Mouse (Mus musculus) adrenal gland, postnatal 10 days (tissue): Measurements from ENCODE around the gene Aven. TPM values are rescaled to one million over a fixed set of nuclear protein-coding genes. Genes with fewer than 3 reads are reported as not detected.
A peak's percentile ranks its signal among the peaks of the same experiment; 100 is the strongest.
"Not testable (repeated sequence)": the region's sequence is repeated elsewhere in the genome, so short reads cannot be mapped to it uniquely, and the experiment has no call there.

ENCODE experiments used
- DNase-seq: peaks from one replicate; pipeline ENCODE4 v3.0.0; 2021; ENCODE audit warnings: mixed read lengths
- long read RNA-seq, 2 experiments: library from polyadenylated mRNA; stranded (forward); transcript quantifications; one replicate each; pipeline ENCODE4 v2.0.0; 2021
- total RNA-seq, 2 experiments: library from RNA; stranded (reverse); gene quantifications; 2 replicates each; pipeline ENCODE4 v1.2.3; 2021

Aven gene
- total RNA-seq: 10 to 100 TPM; 12.2 to 15.1 TPM
- long read RNA-seq, experiment 1, full-length matches to known transcripts: 31 of 31 reads
- long read RNA-seq, experiment 1, partial matches to known transcripts: 0 of 31 reads
- long read RNA-seq, experiment 1, other reads (novel, unspliced or antisense): 0 of 31 reads
- long read RNA-seq, experiment 2, full-length matches to known transcripts: 16 of 17 reads
- long read RNA-seq, experiment 2, partial matches to known transcripts: 1 of 17 reads
- long read RNA-seq, experiment 2, other reads (novel, unspliced or antisense): 0 of 17 reads

- DNase-seq: peak; percentile 91
Measured at GRCm38 (mm10) chr2:112492856-112493538, at the start of gene Aven. Aven (plus strand) TSS chr2:112492964.

GRCm38 (mm10) chr2:112443491-112443890 lies 49.3 kb upstream of the Aven start:
- no peak for DNase-seq

DNA sequence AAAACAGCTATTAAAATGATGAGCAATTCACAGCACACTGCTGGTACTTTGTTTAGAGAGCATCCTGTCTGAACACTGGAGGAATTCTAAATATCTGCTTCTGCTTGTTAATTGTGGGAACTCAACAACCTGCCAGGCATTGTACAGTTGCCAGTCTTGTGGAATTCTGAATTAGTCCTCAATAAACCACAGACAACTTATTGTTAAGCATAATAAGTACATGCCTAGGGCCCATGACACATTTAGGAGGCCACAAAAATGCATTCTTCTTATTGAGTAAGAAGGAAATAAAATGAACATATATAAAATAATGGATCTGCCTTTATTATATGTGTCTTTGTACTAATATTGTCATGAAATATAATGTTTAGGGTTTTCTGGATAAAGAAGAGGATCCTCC lies 47.3 kb upstream of the Aven start:
- DNase-seq: no peak

GRCm38 (mm10) chr2:112448046-112448445 lies 44.7 kb upstream of the Aven start:
- not testable (repeated sequence) for DNase-seq

DNA sequence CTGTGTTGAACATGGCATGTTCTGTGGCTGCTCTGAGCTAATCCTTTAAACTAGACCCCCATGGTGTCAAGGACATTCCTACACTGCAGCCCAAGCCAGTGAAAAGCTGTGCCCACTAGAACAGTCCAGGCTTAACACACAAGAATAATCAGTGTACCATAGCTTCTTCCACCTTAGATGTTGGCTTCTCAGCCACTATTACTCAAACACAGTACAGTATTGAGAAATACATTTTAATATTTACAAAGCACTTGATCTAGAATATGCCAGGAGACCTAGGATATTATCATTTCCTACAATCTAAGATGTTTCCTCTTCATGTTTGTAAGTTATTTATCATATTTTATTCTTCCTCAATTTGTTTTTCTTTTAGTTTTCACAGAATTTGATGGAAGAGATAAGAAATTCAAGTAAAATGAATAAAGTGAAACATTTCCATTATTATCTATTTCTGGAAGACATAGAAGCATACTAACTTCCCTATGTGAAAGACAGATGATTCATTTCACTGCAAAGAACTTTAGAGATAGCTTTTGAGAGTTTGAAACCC lies 44.2 kb upstream of the Aven start:
- no peak for DNase-seq

DNA sequence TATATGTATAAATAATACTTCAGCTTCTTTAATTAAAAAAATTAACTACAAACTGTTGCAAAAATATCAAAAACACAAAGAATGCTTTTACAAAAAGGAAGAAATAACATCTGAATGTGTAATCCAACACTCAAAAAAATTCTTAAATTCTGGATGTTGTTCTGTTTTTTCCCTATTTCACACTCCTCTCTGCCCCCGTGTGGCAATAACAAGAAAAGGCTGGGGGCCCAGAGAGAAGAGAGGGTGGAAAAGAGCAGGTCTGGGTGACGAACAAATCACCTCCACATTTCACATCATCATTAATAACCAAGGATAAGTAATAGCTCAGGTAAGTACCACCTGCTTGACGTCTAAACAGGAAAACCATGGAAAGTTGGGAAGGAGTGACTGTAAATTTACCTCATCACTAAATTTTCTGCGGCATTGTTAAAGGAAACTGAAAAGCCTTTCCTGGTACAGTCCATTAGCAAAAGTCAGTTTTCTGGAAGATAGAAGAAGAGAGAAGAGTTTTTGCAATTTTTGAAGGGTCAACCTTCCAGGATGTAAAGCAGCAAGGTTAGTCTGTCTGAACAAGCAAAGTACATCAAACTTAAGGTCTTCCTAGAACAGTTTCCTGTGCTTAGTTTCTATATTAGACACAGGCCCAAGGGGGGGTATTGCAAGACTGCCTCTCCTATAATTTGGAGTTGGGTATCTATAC lies 43.0 kb upstream of the Aven start:
- peak; percentile 40 for DNase-seq

DNA sequence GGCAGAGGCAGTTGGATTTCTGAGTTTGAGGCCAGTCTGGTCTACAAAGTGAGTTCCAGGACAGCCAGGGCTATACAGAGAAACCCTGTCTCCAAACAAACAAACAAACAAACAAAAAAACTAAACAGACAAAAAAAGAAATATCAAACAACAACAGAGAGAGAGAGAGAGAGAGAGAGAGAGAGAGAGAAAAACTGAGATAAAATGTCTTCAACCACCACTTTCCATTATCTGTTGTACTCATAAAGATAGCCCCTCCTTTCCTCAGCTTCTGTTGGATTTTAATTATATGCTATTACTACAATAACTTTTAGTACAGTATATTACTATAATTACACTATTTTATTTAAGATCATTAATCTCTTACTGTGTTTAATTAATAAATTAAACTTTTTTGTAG lies 40.3 kb upstream of the Aven start:
- not testable (repeated sequence) for DNase-seq

- DNase-seq: no peak
Measured at GRCm38 (mm10) chr2:112454125-112454861, 38.5 kb upstream of the Aven start.

DNA sequence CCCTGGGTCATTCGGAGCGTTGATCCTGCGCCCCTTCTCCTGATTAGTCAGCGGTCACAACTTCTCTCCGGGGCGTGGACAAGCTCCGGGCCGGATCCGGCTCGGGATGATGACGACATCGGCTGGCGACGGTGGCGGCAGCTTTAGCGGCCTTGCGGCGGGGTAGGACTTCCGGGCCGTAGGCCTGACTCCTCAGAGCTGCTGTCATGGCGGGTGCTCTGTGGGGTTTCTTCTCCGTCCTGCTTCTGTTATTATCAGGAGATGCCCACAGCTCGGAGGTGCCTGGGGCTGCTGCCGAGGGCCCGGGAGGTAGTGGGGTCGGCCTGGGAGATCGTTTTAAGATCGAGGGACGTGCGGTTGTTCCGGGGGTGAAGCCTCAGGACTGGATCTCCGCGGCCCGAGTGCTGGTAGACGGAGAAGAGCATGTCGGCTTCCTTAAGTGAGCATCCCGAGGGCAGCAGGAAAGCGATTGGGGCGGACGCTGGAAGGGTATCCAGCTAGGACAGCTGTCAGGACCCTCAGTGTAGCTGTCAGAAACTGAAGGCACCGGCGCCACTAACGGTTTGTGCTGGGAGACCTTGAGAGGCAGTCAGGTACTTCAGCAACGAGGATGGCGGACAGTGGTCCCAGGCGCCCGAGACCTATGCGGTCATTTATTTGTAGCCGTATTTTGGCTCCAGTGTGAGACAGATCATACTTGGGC lies 37.8 kb upstream of the Aven start, which contains the start of gene Emc7:
TSS of gene Emc7 (plus strand) at position 136 of the 703 bp plus-strand sequence.
- peak; percentile 100 for DNase-seq

DNA sequence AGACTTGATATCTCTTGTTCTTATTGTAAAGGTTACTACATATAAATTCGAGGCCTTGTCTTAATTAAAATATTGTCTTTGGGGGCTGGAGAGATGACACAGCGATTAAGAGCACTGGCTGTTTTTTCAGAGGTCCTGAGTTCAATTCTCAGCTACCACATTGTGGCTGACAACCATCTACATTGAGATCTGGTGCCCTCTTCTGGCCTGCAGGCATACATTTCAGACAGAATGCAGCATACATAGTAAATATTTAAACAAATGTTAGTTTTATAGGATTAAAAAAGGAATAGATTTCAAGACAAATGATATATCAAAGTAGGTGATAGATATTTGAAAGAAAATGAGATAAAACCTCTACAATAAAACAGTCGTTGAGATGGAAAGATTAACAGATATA lies 32.2 kb upstream of the Aven start:
- no peak for DNase-seq

GRCm38 (mm10) chr2:112469542-112469941 lies 23.2 kb upstream of the Aven start:
- DNase-seq: no peak

- DNase-seq: no peak
Measured at GRCm38 (mm10) chr2:112470961-112471381, 21.8 kb upstream of the Aven start.

GRCm38 (mm10) chr2:112472076-112472475 lies 20.7 kb upstream of the Aven start:
- no peak for DNase-seq

DNA sequence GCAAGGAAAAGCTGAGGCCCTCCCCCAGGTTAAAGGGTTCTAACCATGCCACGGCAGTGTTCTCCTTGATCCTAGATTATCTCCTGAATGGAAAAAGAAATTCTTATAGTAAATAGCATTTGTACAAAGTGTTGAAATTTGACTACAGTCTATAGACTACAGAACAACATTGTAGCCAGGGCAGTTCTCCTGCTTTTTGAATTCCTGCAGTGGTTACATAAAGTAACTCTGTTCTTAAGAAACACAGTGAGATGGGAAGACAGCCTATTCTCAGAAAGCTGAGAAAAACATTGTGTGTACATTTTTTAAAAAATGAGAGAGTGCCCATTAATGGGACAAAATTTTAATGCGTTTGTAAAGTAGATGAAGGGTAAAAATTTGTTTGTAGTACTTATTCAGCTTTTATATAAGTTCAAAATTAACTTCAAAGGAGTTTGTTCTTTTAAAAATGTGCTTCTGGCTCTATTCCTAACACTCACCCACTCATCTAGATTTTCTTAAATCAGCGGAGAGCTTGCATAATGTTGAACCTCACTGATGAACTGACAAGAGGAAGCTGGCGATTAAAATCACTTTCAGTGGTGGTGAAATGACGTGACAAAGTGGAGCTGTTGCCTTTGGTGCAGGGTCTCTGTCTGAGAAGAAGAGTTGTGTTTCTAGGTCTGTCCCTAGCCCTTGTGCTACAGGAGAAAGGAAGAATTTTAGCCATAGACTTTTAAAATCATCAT lies 17.6 kb upstream of the Aven start:
- DNase-seq: no peak

DNA sequence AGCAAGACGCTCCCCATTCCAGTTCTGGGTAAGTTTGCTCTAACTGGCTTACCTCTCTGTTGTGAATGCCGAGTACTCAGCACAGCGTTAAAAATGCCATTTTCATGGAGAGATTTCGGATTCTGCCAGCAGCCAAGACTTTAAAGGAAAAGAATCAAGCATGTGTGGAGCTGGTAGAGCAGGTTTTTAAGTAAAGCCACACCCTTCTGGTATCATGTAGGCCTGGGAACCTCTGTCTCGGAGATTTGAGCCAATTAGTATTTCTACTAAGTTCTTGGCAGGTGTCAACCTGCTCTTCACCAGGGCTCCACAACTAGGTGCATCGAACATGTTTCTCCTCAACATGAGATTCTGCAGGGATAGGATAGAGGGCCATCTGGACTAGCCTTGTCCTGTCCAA lies 16.2 kb upstream of the Aven start:
- no peak for DNase-seq

GRCm38 (mm10) chr2:112480669-112481068 lies 12.1 kb upstream of the Aven start, which contains the start of gene Chrm5:
Chrm5 (minus strand) TSS chr2:112480769.
- DNase-seq: no peak

DNA sequence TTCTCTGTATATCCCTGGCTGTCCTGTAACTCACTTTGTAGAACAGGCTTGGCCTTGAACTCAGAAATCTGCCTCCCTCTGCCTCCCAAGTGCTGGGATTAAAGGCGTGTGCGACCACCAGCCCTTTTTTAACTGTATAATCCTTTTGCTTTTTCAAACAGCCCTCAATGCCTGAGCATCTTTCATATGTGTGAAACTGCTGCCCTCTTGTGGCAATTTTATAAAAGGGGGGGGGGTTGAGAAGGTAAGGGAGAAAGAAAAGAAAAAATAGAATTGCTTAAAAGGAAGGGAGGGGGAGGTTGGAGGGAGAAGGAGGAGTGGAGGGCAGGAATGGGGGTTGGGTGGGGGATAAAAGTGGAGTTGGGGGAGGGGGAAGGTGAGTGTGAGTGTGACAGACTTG lies 11.2 kb upstream of the Aven start:
- DNase-seq: peak; percentile 46

- DNase-seq: no peak
Measured at GRCm38 (mm10) chr2:112482533-112483333, 10.0 kb upstream of the Aven start.

DNA sequence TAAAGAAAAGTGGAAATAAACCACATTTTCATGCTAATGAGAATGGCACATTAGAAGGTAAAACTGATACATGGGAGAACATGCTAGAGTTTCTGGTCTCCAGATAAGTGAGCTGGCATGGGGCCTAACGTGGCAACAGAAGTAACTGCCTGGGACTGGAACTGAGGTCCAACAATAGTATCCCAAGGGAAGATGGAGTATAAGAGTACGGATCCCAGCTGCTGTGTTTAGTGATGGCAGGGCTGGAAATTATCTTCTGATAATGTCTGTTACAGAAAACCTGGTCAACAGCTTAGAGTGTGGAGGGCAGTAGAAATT lies 9.5 kb upstream of the Aven start:
- no peak for DNase-seq

GRCm38 (mm10) chr2:112484886-112485285 lies 7.9 kb upstream of the Aven start:
- no peak for DNase-seq
